Mouse (Mus musculus) liver, adult 2 months (tissue): ENCODE data around the gene Rprml. TPM values are rescaled to one million over a fixed set of nuclear protein-coding genes. Genes with fewer than 3 reads are reported as not detected.

Source experiments
- DNase-seq: peaks from one replicate; pipeline ENCODE4 v3.0.0-alpha.2; 2011; ENCODE audit warnings: low read depth, low spot score; ENCODE audit errors: extremely low read depth
- H3K27ac ChIP-seq: fragments of 200-500 bp; replicated peaks from 2 replicates; pipeline ENCODE4 v1.5.1; 2012; ENCODE audit warnings: low read depth, mild to moderate bottlenecking, control low read depth, inconsistent platforms, low read length; ENCODE audit not compliant: insufficient read depth
- H3K27me3 ChIP-seq: fragments of 200-500 bp; 2 replicates; pipeline ENCODE4 v1.6.1; 2012; ENCODE audit warnings: mild to moderate bottlenecking, moderate library complexity, low read length, inconsistent platforms; ENCODE audit not compliant: control insufficient read depth, insufficient read depth
- H3K36me3 ChIP-seq: fragments of 200-500 bp; 2 replicates; pipeline ENCODE4 v1.6.1; 2012; ENCODE audit warnings: low read length, inconsistent platforms; ENCODE audit not compliant: control insufficient read depth, insufficient read depth
- H3K4me1 ChIP-seq: fragments of 200-500 bp; 2 replicates; pipeline ENCODE4 v1.6.1; 2011; ENCODE audit warnings: low read length; ENCODE audit not compliant: control insufficient read depth, insufficient read depth
- H3K4me3 ChIP-seq: fragments of 200-500 bp; 2 replicates; pipeline ENCODE4 v1.5.1; 2011; ENCODE audit warnings: low read depth, mild to moderate bottlenecking, control low read depth, low read length, moderate library complexity; ENCODE audit not compliant: insufficient read depth
- H3K79me2 ChIP-seq: fragments of 200-500 bp; 2 replicates; pipeline ENCODE4 v1.6.1; 2012; ENCODE audit warnings: inconsistent platforms, mild to moderate bottlenecking, low read length, moderate library complexity; ENCODE audit not compliant: control insufficient read depth, insufficient read depth
- H3K9ac ChIP-seq: fragments of 200-500 bp; 2 replicates; pipeline ENCODE4 v1.6.1; 2012; ENCODE audit warnings: low read depth, mild to moderate bottlenecking, control low read depth, inconsistent platforms, low read length
- CTCF ChIP-seq: fragments of 200-500 bp; IDR thresholded peaks from 2 replicates; pipeline ENCODE4 v1.5.1; 2011; ENCODE audit warnings: low read depth, low read length, control low read depth
- POLR2A ChIP-seq: fragments of 200-500 bp; IDR thresholded peaks from 2 replicates; pipeline ENCODE4 v1.6.1; 2011; ENCODE audit warnings: low read length, control low read depth; ENCODE audit not compliant: insufficient read depth; ENCODE audit errors: extremely low read depth
- WGBS: fragments of 180-500 bp; shearing (Covaris S2); methylation state at CpG from one replicate; pipeline ENCODE4 v1.1.7; 2018; 5-methylcytosine and 5-hydroxymethylcytosine counted together
- polyA plus RNA-seq: library from polyadenylated mRNA; depleted of rRNA; stranded (reverse); fragments of >200 nt; gene quantifications from 2 replicates; pipeline ENCODE4 v1.2.3, GENCODE M21; 2012
- total RNA-seq: library from RNA; depleted of rRNA; stranded (reverse); fragments of >200 nt; gene quantifications from 2 replicates; pipeline ENCODE4 v1.2.3, GENCODE M21; 2014

Rprml gene
- total and polyA plus RNA-seq, 2 experiments = not detected

DNA sequence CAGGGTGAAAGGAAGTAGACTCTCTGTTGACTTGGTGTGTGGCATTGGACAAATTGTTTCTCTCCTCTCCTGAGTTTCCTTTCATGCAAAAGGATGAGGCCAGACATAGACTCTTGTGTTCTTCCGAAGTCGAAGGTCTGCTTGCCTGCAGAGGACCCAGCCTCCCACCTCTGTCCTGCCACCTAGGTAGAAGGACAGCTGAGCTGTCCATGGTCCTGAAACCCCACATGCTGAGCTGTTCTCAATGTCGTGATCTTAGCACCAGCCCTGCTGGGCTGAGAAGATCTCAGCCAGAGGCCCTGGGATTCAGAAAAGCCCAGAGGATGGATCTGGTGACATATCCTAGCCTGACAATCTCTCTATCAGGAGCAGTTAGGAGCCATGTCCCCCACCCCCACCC is 7.2 kb downstream of the Rprml start:
- no peaks in the 10 kb centered on the region for H3K4me1 ChIP-seq
- no peak for TF ChIP-seq POLR2A
- TF ChIP-seq CTCF = no peak
- H3K27ac ChIP-seq = no peak overlapping the region
- H3K4me3 ChIP-seq = no peak overlapping the region
- DNase-seq = no peak
- H3K27me3 ChIP-seq = 0 out of 2 replicates have a peak, but pooled peaks cover 2% of the 10 kb centered on the region
- no peaks in the 10 kb centered on the region for H3K79me2 ChIP-seq
- H3K36me3 ChIP-seq = no peaks in the 10 kb centered on the region
- WGBS = 8% methylated on average over 3 of the region's 3 CpGs
- no peak overlapping the region for H3K9ac ChIP-seq

DNA sequence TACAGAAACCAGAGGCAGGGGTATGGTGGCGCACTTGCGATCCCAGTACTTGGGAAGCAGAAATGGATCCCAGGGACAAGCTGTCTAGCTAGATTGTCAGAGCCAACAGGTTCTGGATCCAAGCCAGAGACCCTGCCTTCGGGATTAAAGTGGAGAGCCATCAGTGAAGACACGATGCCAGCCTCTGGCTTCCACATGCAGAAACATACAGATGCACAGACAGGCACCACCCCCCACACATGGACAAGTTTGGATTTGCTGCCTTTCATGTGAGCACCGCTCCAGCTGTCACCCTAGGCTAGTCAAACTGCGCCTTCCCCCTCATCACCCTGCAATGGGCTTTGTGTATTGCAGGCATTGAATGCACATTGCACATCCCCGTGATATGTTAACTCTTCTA is 8.8 kb downstream of the Rprml start:
- no peak for TF ChIP-seq POLR2A
- no peak for TF ChIP-seq CTCF
- no peaks in the 10 kb centered on the region for H3K4me1 ChIP-seq
- no peaks in the 10 kb centered on the region for H3K79me2 ChIP-seq
- H3K27me3 ChIP-seq = 0 out of 2 replicates have a peak, but pooled peaks cover 2% of the 10 kb centered on the region
- no peak overlapping the region for H3K9ac ChIP-seq
- no peak overlapping the region for H3K27ac ChIP-seq
- no peak overlapping the region for H3K4me3 ChIP-seq
- no peaks in the 10 kb centered on the region for H3K36me3 ChIP-seq
- WGBS = 85% methylated on average over 7 of the region's 7 CpGs
- no peak for DNase-seq

DNA sequence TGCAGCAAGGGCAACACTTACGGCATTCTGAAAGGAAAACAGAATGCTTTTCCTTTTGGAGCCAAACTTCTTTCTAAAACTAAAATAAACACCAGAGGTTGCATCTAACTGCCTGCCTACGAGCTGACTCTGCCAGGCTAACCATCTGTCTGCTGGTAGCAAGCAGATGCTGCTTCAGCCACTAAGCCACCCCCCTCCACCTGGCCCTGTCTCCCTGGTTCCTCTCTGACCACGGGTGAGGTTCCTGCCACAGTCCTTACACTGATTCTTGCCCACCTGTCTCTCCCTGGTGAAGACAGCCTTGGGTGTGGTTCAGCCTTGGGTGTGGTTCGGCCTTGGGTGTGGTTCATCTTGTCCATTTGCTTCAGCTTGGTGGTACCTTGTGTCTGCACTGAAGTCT is 12.5 kb downstream of the Rprml start:
- Histone ChIP-seq H3K4me1 (no peaks in the 10 kb centered on the region), H3K9ac (no peak overlapping the region), H3K36me3 (no peaks in the 10 kb centered on the region), H3K4me3 (no peak overlapping the region), H3K27me3 (0 out of 2 replicates have a peak, but pooled peaks cover 2% of the 10 kb centered on the region), H3K79me2 (no peaks in the 10 kb centered on the region), H3K27ac (no peak overlapping the region)
- TF ChIP-seq POLR2A (no peak), CTCF (no peak)
- WGBS = 40% methylated on average over 4 of the region's 4 CpGs
- no peak for DNase-seq

DNA sequence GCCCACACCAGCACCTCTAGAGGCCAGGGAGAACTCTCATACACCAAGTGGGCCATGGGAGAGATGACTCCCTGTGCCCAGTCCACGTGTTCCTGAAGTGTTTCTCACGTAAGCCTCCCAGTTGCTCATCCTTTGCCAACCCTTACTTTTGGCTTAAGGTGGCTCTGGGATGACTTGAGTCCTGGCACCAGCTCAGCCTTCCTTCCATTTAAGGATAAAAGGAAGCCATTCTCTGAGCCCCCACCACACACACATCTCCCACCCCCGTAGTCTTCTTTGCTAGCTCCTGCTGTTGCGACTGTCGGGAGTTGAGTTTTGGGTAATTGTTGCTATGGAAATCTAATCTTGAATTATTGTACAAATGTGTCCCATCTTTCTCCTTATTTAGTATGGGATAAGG is 13.2 kb downstream of the Rprml start:
- no peak overlapping the region for H3K9ac ChIP-seq
- no peaks in the 10 kb centered on the region for H3K4me1 ChIP-seq
- H3K27ac ChIP-seq = no peak overlapping the region
- 0 out of 2 replicates have a peak, but pooled peaks cover 2% of the 10 kb centered on the region for H3K27me3 ChIP-seq
- TF ChIP-seq CTCF = no peak
- no peak for TF ChIP-seq POLR2A
- no peaks in the 10 kb centered on the region for H3K79me2 ChIP-seq
- H3K36me3 ChIP-seq = no peaks in the 10 kb centered on the region
- DNase-seq = no peak
- no peak overlapping the region for H3K4me3 ChIP-seq
- WGBS = 75% methylated on average over 5 of the region's 5 CpGs

DNA sequence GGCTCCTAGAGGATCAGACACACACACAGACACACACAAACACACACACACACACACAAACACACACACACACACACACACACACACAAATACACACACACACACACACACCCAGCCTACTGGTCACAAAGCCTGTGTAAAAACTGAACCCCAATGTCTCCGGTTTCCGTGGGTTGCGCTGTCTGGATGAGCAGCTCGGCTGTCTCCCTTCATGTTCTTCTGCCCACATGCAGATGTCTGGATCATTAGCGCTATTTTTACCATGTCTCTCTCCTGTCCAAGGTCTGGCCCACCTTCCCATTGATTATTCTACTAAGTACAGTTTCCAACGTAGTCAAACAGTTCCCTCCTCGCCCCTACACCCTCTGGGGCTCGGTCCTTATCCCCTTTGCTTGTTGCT is 13.7 kb downstream of the Rprml start:
- no peak for DNase-seq
- no peak for TF ChIP-seq CTCF
- TF ChIP-seq POLR2A = no peak
- H3K27me3 ChIP-seq = 0 out of 2 replicates have a peak, but pooled peaks cover 2% of the 10 kb centered on the region
- no peak overlapping the region for H3K4me3 ChIP-seq
- H3K9ac ChIP-seq = no peak overlapping the region
- H3K4me1 ChIP-seq = no peaks in the 10 kb centered on the region
- H3K27ac ChIP-seq = no peak overlapping the region
- no peaks in the 10 kb centered on the region for H3K79me2 ChIP-seq
- no peaks in the 10 kb centered on the region for H3K36me3 ChIP-seq
- WGBS = 72% methylated on average over 8 of the region's 8 CpGs

DNA sequence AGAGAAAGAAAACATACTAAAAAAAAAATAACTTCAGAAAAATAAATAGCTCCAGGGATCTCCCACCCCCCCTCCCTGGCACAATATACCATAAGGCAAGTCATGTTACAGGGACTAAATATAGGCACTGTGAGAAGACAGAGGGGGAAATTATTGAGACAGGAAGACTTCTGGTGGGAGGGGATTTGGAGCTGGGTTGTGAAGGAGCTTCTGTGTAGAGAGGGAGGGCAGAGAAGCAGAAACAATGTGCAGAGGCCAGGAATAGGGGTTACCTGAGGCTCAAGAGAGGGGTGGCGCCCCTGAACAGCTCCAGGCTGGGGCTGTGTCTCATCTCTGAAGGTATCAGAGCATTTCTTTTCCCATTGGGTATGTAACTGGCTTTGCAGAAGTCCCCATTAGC is 16.3 kb downstream of the Rprml start:
- Histone ChIP-seq H3K79me2 (no peaks in the 10 kb centered on the region), H3K36me3 (no peaks in the 10 kb centered on the region), H3K27me3 (0 out of 2 replicates have a peak, but pooled peaks cover 2% of the 10 kb centered on the region), H3K4me3 (no peak overlapping the region), H3K27ac (no peak overlapping the region), H3K4me1 (no peaks in the 10 kb centered on the region), H3K9ac (no peak overlapping the region)
- TF ChIP-seq CTCF = no peak
- no peak for TF ChIP-seq POLR2A
- DNase-seq = no peak
- WGBS = 63% methylated on average over 1 of the region's 1 CpGs
